Mouse (Mus musculus): ENCODE results near the gene Adamts10.

Gene Adamts10

DNA sequence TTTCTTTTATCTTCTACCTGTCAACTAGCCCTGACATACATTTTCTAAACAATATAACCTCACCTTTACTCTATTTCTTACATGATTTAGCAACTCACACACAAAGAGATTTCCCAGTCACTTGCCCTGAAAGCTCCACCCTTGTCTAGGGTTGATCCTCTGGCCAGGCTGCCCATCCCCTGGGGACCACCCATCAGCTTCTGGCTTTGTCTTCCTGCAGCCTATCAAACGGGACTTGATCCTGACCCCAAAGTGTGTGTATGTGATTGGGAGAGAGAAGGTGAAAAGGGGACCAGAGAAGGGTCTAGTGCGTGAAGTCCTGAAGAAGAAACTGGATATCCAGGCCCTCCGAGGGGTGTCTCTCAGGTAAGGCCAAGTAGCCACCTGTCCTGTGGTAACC, 76.8 kb downstream of the Adamts10 start:
- Histone ChIP-seq H3K27me3 (ENCODE audit: insufficient read depth, low read length) (no peaks in the 10 kb centered on the region), H3K36me3 (ENCODE audit: insufficient read depth, low read length) (peaks cover 40% of the 10 kb centered on the region), H3K9me3 (ENCODE audit: low read length) (peaks cover 39% of the 10 kb centered on the region), H3K4me1 (replicated peaks; ENCODE audit: low read depth, low read length) (peaks cover 59% of the 10 kb centered on the region), H3K4me3 (replicated peaks; ENCODE audit: low read length) (peak overlapping the region; percentile 71)
- TF ChIP-seq NANOG (IDR thresholded peaks at IDR 0.05; ENCODE audit: borderline replicate concordance, low read length) (no peak), CTCF (conservative IDR thresholded peaks at IDR 0.05; ENCODE audit: low read length) (no peak), POU5F1 (IDR thresholded peaks at IDR 0.05; ENCODE audit: borderline replicate concordance, low read length) (no peak)

GRCm38 (mm10) chr17:33601947-33602346, 77.9 kb downstream of the Adamts10 start:
- peak overlapping the region; percentile 71 for H3K4me3 ChIP-seq (replicated peaks; ENCODE audit: low read length)
- H3K36me3 ChIP-seq (ENCODE audit: insufficient read depth, low read length) = peaks cover 50% of the 10 kb centered on the region

More at GRCm38 (mm10) chr17:33601947-33602346, 77.9 kb downstream of the Adamts10 start:
- H3K4me1 ChIP-seq (replicated peaks; ENCODE audit: low read depth, low read length) = peaks cover 52% of the 10 kb centered on the region
- H3K27me3 ChIP-seq (ENCODE audit: insufficient read depth, low read length) = no peaks in the 10 kb centered on the region
- H3K9me3 ChIP-seq (ENCODE audit: low read length) = peaks cover 39% of the 10 kb centered on the region
- TF ChIP-seq NANOG (IDR thresholded peaks at IDR 0.05; ENCODE audit: borderline replicate concordance, low read length) (no peak), CTCF (conservative IDR thresholded peaks at IDR 0.05; ENCODE audit: low read length) (no peak), POU5F1 (IDR thresholded peaks at IDR 0.05; ENCODE audit: borderline replicate concordance, low read length) (no peak)

Data from E14TG2a.4 (cell line).